Mouse (Mus musculus): ENCODE results near the gene Gm21812. TPM values are rescaled to one million over a fixed set of nuclear protein-coding genes. Genes with fewer than 3 reads are reported as not detected.

Gene Gm21812
- not detected for polyA plus RNA-seq (2015; fragmentation: Illumina TruSeq; extraction: RNeasy Lipid Tissue Mini Kit (QIAGEN cat#74804); ENCODE audit: low read depth, low replicate concordance)

DNA sequence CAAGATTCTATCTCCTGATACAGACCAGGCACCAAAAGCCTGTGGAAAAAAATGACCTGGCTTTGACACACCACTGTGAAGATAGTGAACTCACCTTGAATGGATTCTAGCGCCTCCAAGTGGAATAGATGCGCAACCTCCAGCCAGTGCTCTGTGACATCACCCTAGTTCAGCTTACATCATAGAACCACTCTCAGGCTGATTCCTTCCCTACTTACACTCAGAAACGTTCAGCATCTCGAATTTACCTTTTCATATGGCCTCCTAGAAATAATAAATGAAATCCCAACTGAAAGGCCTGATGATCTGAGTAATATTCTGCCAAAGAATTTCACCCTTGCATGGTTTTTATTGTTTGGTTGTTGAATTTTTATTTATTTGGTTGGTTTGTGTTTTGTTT lies at the start of gene Gm21812:
TSS of gene Gm21812 (minus strand) at position 101 of the 400 bp plus-strand sequence.

Other genes starting within 250 kb of the Gm21812 start
- gene Gm21292, start 213.3 kb downstream of the Gm21812 start, polyA plus RNA-seq (2015; fragmentation: Illumina TruSeq; extraction: RNeasy Lipid Tissue Mini Kit (QIAGEN cat#74804); ENCODE audit: low read depth, low replicate concordance) = not detected
- gene Gm21721, start 145.0 kb downstream of the Gm21812 start, polyA plus RNA-seq (2015; fragmentation: Illumina TruSeq; extraction: RNeasy Lipid Tissue Mini Kit (QIAGEN cat#74804); ENCODE audit: low read depth, low replicate concordance) = not detected
- not detected for gene Gm21874, start 69.0 kb upstream of the Gm21812 start, polyA plus RNA-seq (2015; fragmentation: Illumina TruSeq; extraction: RNeasy Lipid Tissue Mini Kit (QIAGEN cat#74804); ENCODE audit: low read depth, low replicate concordance)